26 mouse cellular contexts compared by ENCODE assay signal in the genomic region with DNA sequence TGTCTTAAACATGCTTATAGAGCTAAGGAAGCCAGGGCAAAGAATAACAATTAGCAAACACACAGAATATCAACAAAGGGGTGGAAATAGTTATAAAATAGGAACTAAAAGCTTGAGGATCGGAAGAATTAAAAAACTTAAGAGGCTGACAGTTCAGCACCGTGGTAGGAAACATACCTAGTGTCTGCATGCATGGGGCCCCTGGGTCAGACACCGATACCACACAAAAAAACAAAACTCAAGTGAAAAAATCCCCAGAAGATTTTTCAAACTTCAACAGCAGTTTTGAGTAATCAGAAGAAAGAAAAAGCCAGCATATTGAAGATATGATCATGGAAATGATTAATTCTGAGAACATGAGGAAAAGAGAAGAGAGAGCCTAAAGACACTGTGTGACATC. TPM values are rescaled to one million over a fixed set of nuclear protein-coding genes. Genes with fewer than 3 reads are reported as not detected.
DNase-seq lines count a peak whose midpoint lies in the region; ATAC-seq and TF ChIP-seq lines count a peak whose summit lies in the region.
"Had no signal": no experiment of that assay in that cellular context is flagged by ENCODE, and none has a peak within 500 bp of the region (broad histone marks: within the 10 kb centered on the region; RNA-seq: fewer than 3 reads in every experiment).

No protein-coding gene starts in this region.

- no peak overlapping the region for H3K4me2 ChIP-seq in midbrain, embryonic 14.5 days (ENCODE audit: low read length)
- H3K4me2 ChIP-seq in hindbrain, postnatal 0 days (ENCODE audit: low read depth, low read length) = no peak overlapping the region

- H3K4me3 ChIP-seq in midbrain, embryonic 14.5 days (replicated peaks; ENCODE audit: low read depth, low read length) = no peak overlapping the region
- H3K4me3 ChIP-seq in hindbrain, postnatal 0 days (ENCODE audit: low read length) = no peak overlapping the region

- no peaks in the 10 kb centered on the region for H3K36me3 ChIP-seq in midbrain, embryonic 14.5 days (ENCODE audit: control insufficient read depth, insufficient read depth, low read length)
- no peaks in the 10 kb centered on the region for H3K36me3 ChIP-seq in hindbrain, postnatal 0 days (ENCODE audit: insufficient read depth, low read length)
- H3K36me3 ChIP-seq: G1E had no signal

- H3K4me1 ChIP-seq in midbrain, embryonic 14.5 days (ENCODE audit: control insufficient read depth, insufficient read depth, low read length) = no peaks in the 10 kb centered on the region
- H3K4me1 ChIP-seq in hindbrain, postnatal 0 days (ENCODE audit: insufficient read depth, low read length) = no peaks in the 10 kb centered on the region

- no peak for TF ChIP-seq CTCF in hindbrain, postnatal 0 days (IDR thresholded peaks at IDR 0.05; ENCODE audit: low read depth)

- H3K27me3 ChIP-seq in midbrain, embryonic 14.5 days (ENCODE audit: control insufficient read depth, insufficient read depth, low read length) = no peaks in the 10 kb centered on the region
- H3K27me3 ChIP-seq in hindbrain, postnatal 0 days (ENCODE audit: insufficient read depth, low read length) = no peaks in the 10 kb centered on the region
- H3K27me3 ChIP-seq: CH12.LX, Patski had no signal

- H3K9ac ChIP-seq in midbrain, embryonic 14.5 days (replicated peaks; ENCODE audit: low read length) = no peak overlapping the region
- H3K9ac ChIP-seq in hindbrain, postnatal 0 days (replicated peaks; ENCODE audit: low read length) = no peak overlapping the region

- 81% methylated on average over 3 of the region's 3 CpGs for WGBS in midbrain, embryonic 14.5 days
- WGBS in hindbrain, postnatal 0 days = 83% methylated on average over 3 of the region's 3 CpGs

- peak; percentile 70 for ATAC-seq in activated CD4-positive, CD25-positive, alpha-beta regulatory T cell, adult 4 months
- ATAC-seq in inflammation-experienced regulatory T-cells, adult 6 months = peak; percentile 54
- ATAC-seq in midbrain, embryonic 14.5 days (ENCODE audit: low FRiP score, low TSS enrichment) = no peak
- ATAC-seq in hindbrain, postnatal 0 days = no peak
- ATAC-seq: Patski had no signal

- no peak overlapping the region for H3K27ac ChIP-seq in midbrain, embryonic 14.5 days (replicated peaks; ENCODE audit: low read depth, low read length)
- H3K27ac ChIP-seq in hindbrain, postnatal 0 days = no peak overlapping the region

- DNase-seq in CD4-positive helper T cell, adult 2 months (ENCODE audit: low read depth, low spot score) = peak; percentile 13
- DNase-seq in induced T-regulatory cell, adult 2 months (ENCODE audit: low read depth) = peak; percentile 43
- no peak for DNase-seq in midbrain, embryonic 14.5 days
- DNase-seq in left cerebral cortex, adult 8-10 months (ENCODE audit: low spot score in 2 of 2) = no peak
- DNase-seq in hindbrain, postnatal 0 days (ENCODE audit: low spot score) = no peak
- no peak for DNase-seq in adipocyte (ENCODE audit: low spot score)
- DNase-seq: adrenal gland, adult 2 months; adrenal gland, adult 8-10 months; adrenal gland, postnatal 10 days; adrenal gland, postnatal 14 days; adrenal gland, postnatal 25 days; adrenal gland, postnatal 36 days; B cell, adult 2 months; cerebellum, adult 11 months; cerebellum, adult 11-12 months; cerebellum, adult 18-20 months; cerebellum, adult 2 months; cerebellum, adult 8-10 months had no signal

- no peaks in the 10 kb centered on the region for H3K9me3 ChIP-seq in midbrain, embryonic 14.5 days (ENCODE audit: control insufficient read depth, low read length)
- no peaks in the 10 kb centered on the region for H3K9me3 ChIP-seq in hindbrain, postnatal 0 days (ENCODE audit: low read length)
- H3K9me3 ChIP-seq: G1E had no signal

RNA-seq across cellular contexts. Expression of a gene that starts 5.1 kb away (rescaled TPM):
- polyA plus RNA-seq in activated CD4-positive, CD25-positive, alpha-beta regulatory T cell, adult 4 months (2017; shearing (Covaris generic)) = 1 to 10 TPM; 7.7 to 9.8 TPM
- polyA plus RNA-seq in inflammation-experienced regulatory T-cells, adult 6 months (2017; shearing (Covaris generic)) = 10 to 100 TPM in 2 of 3 experiments, 1 to 10 TPM in 1; 8.3 to 26.9 (median 19.1) TPM
- 3.7 and 6.1 TPM in 2 replicates for polyA plus RNA-seq in midbrain, embryonic 14.5 days (2014; fragmentation: Nextera tagmentation; extraction: Ambion mirVana)
- 1 to 10 TPM; 5.0 to 8.0 (median 6.7) TPM for total RNA-seq in left cerebral cortex, adult 8-10 months (2022)
- 1.8 and 4.1 TPM in 2 replicates for total RNA-seq in hindbrain, postnatal 0 days (2014; rRNA removed)
- 8.0 and 10.2 TPM in 2 replicates for polyA plus RNA-seq in hindbrain, postnatal 0 days (2015; fragmentation: Nextera tagmentation; extraction: Ambion mirVana)
- total RNA-seq: MEL had no signal
- polyA plus RNA-seq: G1E, Patski had no signal

RNA-seq across cellular contexts. Expression of a gene that starts 8.9 kb away (rescaled TPM):
- under 1 TPM in 1 of 2 experiments, not detected in 1; 0.20 TPM for polyA plus RNA-seq in activated CD4-positive, CD25-positive, alpha-beta regulatory T cell, adult 4 months (2017; shearing (Covaris generic))
- polyA plus RNA-seq in inflammation-experienced regulatory T-cells, adult 6 months (2017; shearing (Covaris generic)) = under 1 TPM in 1 of 3 experiments, not detected in 2; 0.99 TPM
- not detected in 2 replicates for polyA plus RNA-seq in midbrain, embryonic 14.5 days (2014; fragmentation: Nextera tagmentation; extraction: Ambion mirVana)
- under 1 TPM in 1 of 4 experiments, not detected in 3; 0.26 TPM for total RNA-seq in left cerebral cortex, adult 8-10 months (2022)
- not detected in 2 replicates for total RNA-seq in hindbrain, postnatal 0 days (2014; rRNA removed)
- polyA plus RNA-seq in hindbrain, postnatal 0 days (2015; fragmentation: Nextera tagmentation; extraction: Ambion mirVana) = not detected in 2 replicates
- total RNA-seq: CH12.LX, ES-E14, G1E, MEL had no signal
- polyA plus RNA-seq: C2C12; cerebellum, adult 2 months; G1E had no signal

RNA-seq across cellular contexts. Expression of a gene that starts 11.9 kb away (rescaled TPM):
- polyA plus RNA-seq in activated CD4-positive, CD25-positive, alpha-beta regulatory T cell, adult 4 months (2017; shearing (Covaris generic)) = 10 to 100 TPM; 10.2 to 27.1 TPM
- 10 to 100 TPM; 18.3 to 32.3 (median 19.9) TPM for polyA plus RNA-seq in inflammation-experienced regulatory T-cells, adult 6 months (2017; shearing (Covaris generic))
- polyA plus RNA-seq in midbrain, embryonic 14.5 days (2014; fragmentation: Nextera tagmentation; extraction: Ambion mirVana) = 3.5 TPM in 1 of 2 replicates, not detected in the other
- total RNA-seq in left cerebral cortex, adult 8-10 months (2022) = 1 to 10 TPM in 2 of 4 experiments, not detected in 2; 1.8 to 2.7 TPM
- total RNA-seq in hindbrain, postnatal 0 days (2014; rRNA removed) = not detected in 2 replicates
- polyA plus RNA-seq in hindbrain, postnatal 0 days (2015; fragmentation: Nextera tagmentation; extraction: Ambion mirVana) = 0.54 and 0.80 TPM in 2 replicates
- total RNA-seq: MEL had no signal
- polyA plus RNA-seq: G1E had no signal

RNA-seq across cellular contexts. Expression of a gene that starts 26.5 kb away (rescaled TPM):
- polyA plus RNA-seq in activated CD4-positive, CD25-positive, alpha-beta regulatory T cell, adult 4 months (2017; shearing (Covaris generic)) = 10 to 100 TPM; 37.7 to 41.4 TPM
- 10 to 100 TPM; 30.5 to 59.4 (median 50.2) TPM for polyA plus RNA-seq in inflammation-experienced regulatory T-cells, adult 6 months (2017; shearing (Covaris generic))
- 29.9 and 38.8 TPM in 2 replicates for polyA plus RNA-seq in midbrain, embryonic 14.5 days (2014; fragmentation: Nextera tagmentation; extraction: Ambion mirVana)
- total RNA-seq in left cerebral cortex, adult 8-10 months (2022) = 10 to 100 TPM; 17.4 to 23.6 (median 21.1) TPM
- total RNA-seq in hindbrain, postnatal 0 days (2014; rRNA removed) = 27.3 and 28.3 TPM in 2 replicates
- polyA plus RNA-seq in hindbrain, postnatal 0 days (2015; fragmentation: Nextera tagmentation; extraction: Ambion mirVana) = 30.6 and 30.7 TPM in 2 replicates

RNA-seq across cellular contexts. Expression of a gene that starts 58.8 kb away (rescaled TPM):
- 10 to 100 TPM in 1 of 2 experiments, 1 to 10 TPM in 1; 9.2 to 11.5 TPM for polyA plus RNA-seq in activated CD4-positive, CD25-positive, alpha-beta regulatory T cell, adult 4 months (2017; shearing (Covaris generic))
- 10 to 100 TPM; 10.3 to 13.2 (median 11.2) TPM for polyA plus RNA-seq in inflammation-experienced regulatory T-cells, adult 6 months (2017; shearing (Covaris generic))
- 15.2 and 17.4 TPM in 2 replicates for polyA plus RNA-seq in midbrain, embryonic 14.5 days (2014; fragmentation: Nextera tagmentation; extraction: Ambion mirVana)
- total RNA-seq in left cerebral cortex, adult 8-10 months (2022) = 10 to 100 TPM; 38.8 to 42.6 (median 42.1) TPM
- 28.9 and 44.9 TPM in 2 replicates for total RNA-seq in hindbrain, postnatal 0 days (2014; rRNA removed)
- 29.1 TPM in 2 replicates for polyA plus RNA-seq in hindbrain, postnatal 0 days (2015; fragmentation: Nextera tagmentation; extraction: Ambion mirVana)

Comparison
In these comparisons a context has a peak if more than half of its experiments do, and no peak if none do; other contexts are left out.
1. DNase-seq: peak in CD4-positive helper T cell, adult 2 months (single experiment) and induced T-regulatory cell, adult 2 months (single experiment); none in midbrain, embryonic 14.5 days (single experiment), left cerebral cortex, adult 8-10 months (0 of 2), hindbrain, postnatal 0 days (single experiment) and adipocyte (single experiment).
2. ATAC-seq: peak in activated CD4-positive, CD25-positive, alpha-beta regulatory T cell, adult 4 months (single experiment) and inflammation-experienced regulatory T-cells, adult 6 months (single experiment); none in midbrain, embryonic 14.5 days (single experiment) and hindbrain, postnatal 0 days (single experiment).